In genomic region chr6:32588056-32588671, GRCm38 (mm10) we compare ENCODE assay signal across 7 mouse cellular contexts. TPM values are rescaled to one million over a fixed set of nuclear protein-coding genes. Genes with fewer than 3 reads are reported as not detected.
DNase-seq lines count a peak whose midpoint lies in the region; ATAC-seq and TF ChIP-seq lines count a peak whose summit lies in the region.

Plxna4 (minus strand) TSS chr6:32588192.

- no peak for TF ChIP-seq CTCF in bone marrow, adult 2 months (IDR thresholded peaks at IDR 0.05; ENCODE audit: control insufficient read depth, insufficient read depth, low read length)

- ATAC-seq in limb, embryonic 11.5 days (ENCODE audit: insufficient number of reproducible peaks, low FRiP score, low TSS enrichment, low read depth): peak; percentile 60
- peak; percentile 79 for ATAC-seq in midbrain, embryonic 13.5 days
- ATAC-seq in stomach, embryonic 16.5 days (ENCODE audit: insufficient read depth, low FRiP score): peak; percentile 63; the same call in 1 of the 2 replicates

- H3K4me2 ChIP-seq in limb, embryonic 11.5 days (ENCODE audit: low read depth, severe bottlenecking): peak within 1 kb of the TSS; percentile 99
- H3K4me2 ChIP-seq in midbrain, embryonic 13.5 days (replicated peaks): peak within 1 kb of the TSS; percentile 83
- peak within 1 kb of the TSS; percentile 96 for H3K4me2 ChIP-seq in stomach, embryonic 16.5 days (ENCODE audit: low read depth, low read length)

- peak; percentile 86 for DNase-seq in embryonic facial prominence, embryonic 10.5 days (ENCODE audit: low spot score)
- DNase-seq in heart, adult 11 months: peak; percentile 98
- peak; percentile 73 for DNase-seq in kidney, adult 18-20 months
- peak; percentile 82 for DNase-seq in limb, embryonic 11.5 days (ENCODE audit: low spot score)

- TF ChIP-seq POLR2A in bone marrow, adult 2 months (IDR thresholded peaks at IDR 0.05; ENCODE audit: borderline replicate concordance, control insufficient read depth, low read depth, low read length): no peak

- no peaks in the 10 kb centered on the region for H3K36me3 ChIP-seq in embryonic facial prominence, embryonic 10.5 days (replicated peaks)
- H3K36me3 ChIP-seq in limb, embryonic 11.5 days (ENCODE audit: control insufficient read depth, insufficient read depth, low read length): no peaks in the 10 kb centered on the region
- no peaks in the 10 kb centered on the region for H3K36me3 ChIP-seq in midbrain, embryonic 13.5 days
- H3K36me3 ChIP-seq in stomach, embryonic 16.5 days (ENCODE audit: control insufficient read depth, insufficient read depth, low read length): no peaks in the 10 kb centered on the region

- 2% methylated on average over 34 of the region's 55 CpGs for WGBS in bone marrow, adult 2 months
- under 1% methylated on average over 47 of the region's 55 CpGs for WGBS in embryonic facial prominence, embryonic 10.5 days
- WGBS in limb, embryonic 11.5 days: under 1% methylated on average over 33 of the region's 55 CpGs
- WGBS in midbrain, embryonic 13.5 days: 1% methylated on average over 28 of the region's 55 CpGs
- 1% methylated on average over 29 of the region's 55 CpGs for WGBS in stomach, embryonic 16.5 days

- H3K4me3 ChIP-seq in bone marrow, adult 2 months (replicated peaks; ENCODE audit: control insufficient read depth, low read depth, low read length): peak within 1 kb of the TSS; percentile 41
- H3K4me3 ChIP-seq in embryonic facial prominence, embryonic 10.5 days: peak within 1 kb of the TSS; percentile 80
- H3K4me3 ChIP-seq in limb, embryonic 11.5 days (ENCODE audit: low read depth, low read length): peak within 1 kb of the TSS; percentile 73
- peak within 1 kb of the TSS; percentile 65 for H3K4me3 ChIP-seq in midbrain, embryonic 13.5 days (replicated peaks)
- H3K4me3 ChIP-seq in stomach, embryonic 16.5 days (replicated peaks; ENCODE audit: low read length): peak within 1 kb of the TSS; percentile 66

- H3K4me1 ChIP-seq in bone marrow, adult 2 months (ENCODE audit: control insufficient read depth, insufficient read depth, low read length): no peaks in the 10 kb centered on the region
- H3K4me1 ChIP-seq in embryonic facial prominence, embryonic 10.5 days: peaks cover 62% of the 10 kb centered on the region
- H3K4me1 ChIP-seq in limb, embryonic 11.5 days (ENCODE audit: control insufficient read depth, insufficient read depth, low read length): peaks cover 15% of the 10 kb centered on the region
- H3K4me1 ChIP-seq in midbrain, embryonic 13.5 days (replicated peaks): peaks cover 44% of the 10 kb centered on the region
- 0 out of 2 replicates have a peak, but pooled peaks cover 9% of the 10 kb centered on the region for H3K4me1 ChIP-seq in stomach, embryonic 16.5 days (ENCODE audit: control insufficient read depth, insufficient read depth, low read length)

- no peak within 1 kb of the TSS; the same call in 1 of the 2 replicates for H3K27ac ChIP-seq in bone marrow, adult 2 months (ENCODE audit: control insufficient read depth, insufficient read depth, low read depth, low read length, poor library complexity)
- H3K27ac ChIP-seq in embryonic facial prominence, embryonic 10.5 days (replicated peaks): peak within 1 kb of the TSS; percentile 83
- H3K27ac ChIP-seq in limb, embryonic 11.5 days (replicated peaks; ENCODE audit: low read depth, low read length): no peak within 1 kb of the TSS; the same call in 1 of the 2 replicates
- peak within 1 kb of the TSS; percentile 93 for H3K27ac ChIP-seq in midbrain, embryonic 13.5 days
- no peak within 1 kb of the TSS for H3K27ac ChIP-seq in stomach, embryonic 16.5 days (ENCODE audit: low read length)

- no peaks in the 10 kb centered on the region for H3K9me3 ChIP-seq in embryonic facial prominence, embryonic 10.5 days
- no peaks in the 10 kb centered on the region for H3K9me3 ChIP-seq in limb, embryonic 11.5 days (ENCODE audit: control insufficient read depth, low read length)
- no peaks in the 10 kb centered on the region for H3K9me3 ChIP-seq in midbrain, embryonic 13.5 days
- no peaks in the 10 kb centered on the region for H3K9me3 ChIP-seq in stomach, embryonic 16.5 days (replicated peaks; ENCODE audit: control insufficient read depth, low read length)

- H3K9ac ChIP-seq in limb, embryonic 11.5 days (ENCODE audit: low read length): peak within 1 kb of the TSS; percentile 74
- peak within 1 kb of the TSS; percentile 90 for H3K9ac ChIP-seq in midbrain, embryonic 13.5 days (replicated peaks)
- H3K9ac ChIP-seq in stomach, embryonic 16.5 days (ENCODE audit: low read length): peak within 1 kb of the TSS; percentile 81

- peaks cover 84% of the 10 kb centered on the region for H3K27me3 ChIP-seq in embryonic facial prominence, embryonic 10.5 days (replicated peaks; ENCODE audit: low read depth, poor library complexity, severe bottlenecking)
- H3K27me3 ChIP-seq in limb, embryonic 11.5 days (ENCODE audit: control insufficient read depth, insufficient read depth, low read length): peaks cover 38% of the 10 kb centered on the region
- H3K27me3 ChIP-seq in midbrain, embryonic 13.5 days: peaks cover 45% of the 10 kb centered on the region
- H3K27me3 ChIP-seq in stomach, embryonic 16.5 days (ENCODE audit: control insufficient read depth, insufficient read depth, low read length): peaks cover 76% of the 10 kb centered on the region

RNA-seq across cellular contexts. Expression of gene Plxna4, which starts in this region (rescaled TPM):
- 3.7 and 6.6 TPM in 2 replicates for polyA plus RNA-seq in bone marrow, adult 2 months (2011; ENCODE audit: insufficient read depth, insufficient read length, low replicate concordance, missing spikeins)
- 1.7 and 1.9 TPM in 2 replicates for polyA plus RNA-seq in embryonic facial prominence, embryonic 10.5 days (2016; fragmentation: Nextera tagmentation; extraction: Ambion mirVana)
- polyA plus RNA-seq in limb, embryonic 11.5 days (2014; fragmentation: Nextera tagmentation; extraction: Ambion mirVana): 4.1 and 4.5 TPM in 2 replicates
- 8.4 and 9.5 TPM in 2 replicates for polyA plus RNA-seq in midbrain, embryonic 13.5 days (2015; fragmentation: Nextera tagmentation; extraction: Ambion mirVana)
- polyA plus RNA-seq in stomach, embryonic 16.5 days (2015; fragmentation: Nextera tagmentation; extraction: Ambion mirVana): 1.9 TPM in 2 replicates

Comparison
In these comparisons a context has a peak if more than half of its experiments do, and no peak if none do; other contexts are left out.
1. H3K27ac ChIP-seq: peak in embryonic facial prominence, embryonic 10.5 days (single experiment) and midbrain, embryonic 13.5 days (single experiment); none in bone marrow, adult 2 months (single experiment), limb, embryonic 11.5 days (single experiment) and stomach, embryonic 16.5 days (single experiment).
2. Peak in every context shown above with its lines, with median percentiles within 50 percentile points of each other: H3K4me3 ChIP-seq, DNase-seq, ATAC-seq, H3K4me2 ChIP-seq and H3K9ac ChIP-seq.